Mouse (Mus musculus) T-cell, adult 66 days (primary cell): ENCODE measurements around the gene Tmem30a. TPM values are rescaled to one million over a fixed set of nuclear protein-coding genes. Genes with fewer than 3 reads are reported as not detected.

ENCODE experiments used
- total RNA-seq, 2 experiments: library from RNA; stranded (reverse); gene quantifications; 3 replicates in 1 of 2; 4 replicates in 1 of 2; pipeline ENCODE4 v1.2.4; 2023

Gene Tmem30a
- total RNA-seq, result 100 to 1,000 TPM in 1 of 2 experiments, 10 to 100 TPM in 1; 96.3 to 100 TPM

GRCm38 (mm10) chr9:79792841-79793835 is at the start of gene Tmem30a:
Gene Tmem30a, minus strand, starts transcription at chr9:79793507.

GRCm38 (mm10) chr9:79759385-79760005 is 33.8 kb downstream of the Tmem30a start, which contains the start of gene Cox7a2:
Gene Cox7a2, minus strand, starts transcription at chr9:79759878.

Other genes starting within 250 kb of the Tmem30a start
- gene Col12a1, start 74.7 kb downstream of the Tmem30a start, total RNA-seq, result under 1 TPM in 1 of 2 experiments, not detected in 1; 0.06 TPM
- 100 to 1,000 TPM; 111 to 136 TPM for gene Cox7a2, start 33.6 kb downstream of the Tmem30a start, total RNA-seq
- not detected for gene Filip1, start 219.3 kb upstream of the Tmem30a start, total RNA-seq